Mouse (Mus musculus) frontal cortex, postnatal 14 days (tissue): ENCODE results near the gene Gm17584.
"Not testable (repeated sequence)": the region's sequence is repeated elsewhere in the genome, so short reads cannot be mapped to it uniquely, and the experiment has no call there.

Experiments used
- DNase-seq, 2 experiments: peaks; one replicate each; pipeline ENCODE4 v3.0.0; 2022; ENCODE audit warnings: low spot score in 2 of 2

The Gm17584 gene

GRCm38 (mm10) chrX:124500263-124500662 is at the start of gene Gm17584:
Gene Gm17584, plus strand, starts transcription at chrX:124500563.
- not testable (repeated sequence) for DNase-seq
